Mouse (Mus musculus) C2C12 (cell line): ENCODE results near the gene Plce1. TPM values are rescaled to one million over a fixed set of nuclear protein-coding genes. Genes with fewer than 3 reads are reported as not detected.

Source experiments
- H3K27me3 ChIP-seq: one replicate; pipeline ENCODE4 v1.6.1; 2011; ENCODE audit not compliant: control insufficient read depth, insufficient read depth, insufficient read length
- H3K36me3 ChIP-seq: one replicate; pipeline ENCODE4 v1.6.1; 2011; ENCODE audit not compliant: control insufficient read depth, insufficient read depth
- H3K4me3 ChIP-seq: one replicate; pipeline ENCODE4 v1.5.1; 2011; ENCODE audit warnings: mild to moderate bottlenecking, control low read depth; ENCODE audit not compliant: poor library complexity, insufficient read depth, severe bottlenecking
- H3K79me2 ChIP-seq: one replicate; pipeline ENCODE4 v1.6.1; 2011; ENCODE audit not compliant: control insufficient read depth, insufficient read depth
- H3K79me3 ChIP-seq: one replicate; pipeline ENCODE4 v1.6.1; 2011; ENCODE audit warnings: low read depth, control low read depth
- H3ac ChIP-seq: one replicate; pipeline ENCODE3; 2011; ENCODE audit warnings: low read depth; ENCODE audit not compliant: control insufficient read depth, insufficient read length
- CEBPB ChIP-seq: IDR thresholded peaks from one replicate; pipeline ENCODE4 v1.6.1; 2011; ENCODE audit warnings: low read depth, mild to moderate bottlenecking, control low read depth, moderate library complexity
- CTCF ChIP-seq: IDR thresholded peaks from one replicate; pipeline ENCODE4 v1.5.1; 2011; ENCODE audit not compliant: control insufficient read depth, insufficient read depth, insufficient read length
- FOSL1 ChIP-seq: IDR thresholded peaks from one replicate; pipeline ENCODE4 v1.8.0; 2011; ENCODE audit warnings: mild to moderate bottlenecking, low read length; ENCODE audit not compliant: poor library complexity, insufficient read depth, severe bottlenecking
- MAX ChIP-seq: IDR thresholded peaks from one replicate; pipeline ENCODE4 v1.6.1; 2011; ENCODE audit warnings: mild to moderate bottlenecking, control low read depth
- MYOD1 ChIP-seq: IDR thresholded peaks from one replicate; pipeline ENCODE4 v1.6.1; 2011; ENCODE audit warnings: low read depth; ENCODE audit not compliant: control insufficient read depth, insufficient read length
- MYOG ChIP-seq: IDR thresholded peaks from one replicate; pipeline ENCODE4 v1.6.1; 2011; ENCODE audit not compliant: control insufficient read depth, insufficient read length; ENCODE audit errors: extremely low read depth
- USF1 ChIP-seq: IDR thresholded peaks from one replicate; pipeline ENCODE4 v1.6.1; 2011; ENCODE audit warnings: low read depth, mild to moderate bottlenecking, control low read depth, moderate library complexity
- polyA plus RNA-seq: library from polyadenylated mRNA; unstranded; fragments of >200 nt; fragmentation: generic; extraction: Trizol; gene quantifications from one replicate; pipeline ENCODE4 v1.2.1, GENCODE M21; 2012; ENCODE audit warnings: missing spikeins

Gene Plce1
- polyA plus RNA-seq, 1 experiment, result not detected

DNA sequence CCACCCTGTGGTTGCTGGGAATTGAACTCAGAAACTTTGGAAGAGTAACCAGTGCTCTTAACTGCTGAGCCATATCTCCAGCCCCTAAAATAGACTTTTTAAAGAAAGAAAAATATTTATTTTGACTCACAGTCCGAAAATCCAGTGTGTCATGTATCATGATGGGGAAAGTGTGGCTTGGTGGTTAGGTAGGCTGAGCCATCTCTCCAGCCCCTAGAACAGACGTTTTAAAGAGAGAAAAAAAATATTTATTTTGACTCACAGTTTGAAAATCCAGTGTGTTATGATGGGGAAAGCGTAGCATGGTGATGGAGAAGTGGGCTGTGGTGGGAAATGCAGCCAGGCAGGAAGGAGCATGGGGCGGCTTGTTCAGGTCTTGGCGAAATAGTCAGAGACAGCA, 126.3 kb downstream of the Plce1 start:
- Histone ChIP-seq H3K36me3 (no peaks in the 10 kb centered on the region), H3ac (no peak overlapping the region), H3K27me3 (no peaks in the 10 kb centered on the region), H3K79me3 (no peaks in the 10 kb centered on the region), H3K79me2 (no peaks in the 10 kb centered on the region), H3K4me3 (no peak overlapping the region)
- TF ChIP-seq FOSL1 (peak; percentile 7), MAX (no peak)

DNA sequence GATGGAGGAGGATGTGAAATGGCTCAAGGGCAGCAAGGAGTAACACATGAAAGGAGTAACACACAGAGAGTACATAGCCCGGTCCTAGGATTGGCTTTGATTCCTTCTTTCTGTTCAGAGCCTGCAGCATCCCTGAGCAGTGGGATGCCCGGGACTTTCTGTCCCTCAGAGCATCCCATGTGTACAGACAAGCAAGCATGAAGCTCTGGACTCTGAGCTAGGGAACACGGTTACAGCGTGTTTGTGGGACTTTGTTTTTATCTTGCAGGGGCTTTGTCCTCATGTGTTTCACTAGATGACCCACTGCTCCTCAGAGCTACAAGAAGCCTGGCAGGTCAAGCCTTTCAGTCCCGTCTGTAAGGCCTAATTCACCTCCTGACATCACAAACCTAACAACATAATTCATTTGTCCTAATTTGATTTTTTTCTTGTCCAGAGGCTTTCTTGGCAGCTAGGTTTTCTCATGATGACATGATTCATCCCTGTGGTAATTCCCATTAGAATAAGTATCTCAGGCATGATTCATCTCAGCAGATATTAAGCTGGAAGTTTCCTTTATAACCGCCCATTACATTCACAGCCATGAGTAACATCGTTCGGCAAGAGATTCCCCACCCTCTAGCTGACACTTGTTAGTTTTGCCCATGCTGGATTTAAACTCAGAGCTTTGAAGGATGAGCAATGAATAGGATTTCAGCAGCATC, 128.2 kb downstream of the Plce1 start:
- Histone ChIP-seq H3K4me3 (no peak overlapping the region), H3K79me2 (no peaks in the 10 kb centered on the region), H3K27me3 (no peaks in the 10 kb centered on the region), H3ac (no peak overlapping the region), H3K36me3 (no peaks in the 10 kb centered on the region), H3K79me3 (no peaks in the 10 kb centered on the region)
- no peak for TF ChIP-seq USF1
- TF ChIP-seq MAX, result no peak
- TF ChIP-seq MYOG, result no peak
- TF ChIP-seq MYOD1, result no peak
- TF ChIP-seq FOSL1, result peak; percentile 62
- TF ChIP-seq CTCF, result no peak

DNA sequence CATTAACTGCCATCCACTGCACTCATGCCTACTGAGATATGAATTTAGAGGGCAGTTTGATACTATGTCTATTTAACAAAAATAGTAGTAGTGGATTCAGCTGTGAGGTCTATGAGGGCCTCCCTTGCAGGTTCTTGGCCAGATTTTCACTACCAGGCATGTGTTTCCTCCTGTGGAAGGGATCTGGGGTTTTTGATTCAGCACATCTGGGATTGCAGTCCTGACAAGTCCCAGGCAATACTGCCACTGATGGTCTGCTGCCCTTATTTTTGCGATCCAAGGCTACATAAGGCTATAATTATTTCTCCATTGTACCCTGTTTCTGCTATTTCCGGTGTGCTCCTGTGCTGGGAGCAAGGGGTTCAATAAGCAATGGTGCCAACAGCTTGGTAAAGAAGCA, 129.4 kb downstream of the Plce1 start:
- Histone ChIP-seq H3K79me2 (no peaks in the 10 kb centered on the region), H3K36me3 (no peaks in the 10 kb centered on the region)

DNA sequence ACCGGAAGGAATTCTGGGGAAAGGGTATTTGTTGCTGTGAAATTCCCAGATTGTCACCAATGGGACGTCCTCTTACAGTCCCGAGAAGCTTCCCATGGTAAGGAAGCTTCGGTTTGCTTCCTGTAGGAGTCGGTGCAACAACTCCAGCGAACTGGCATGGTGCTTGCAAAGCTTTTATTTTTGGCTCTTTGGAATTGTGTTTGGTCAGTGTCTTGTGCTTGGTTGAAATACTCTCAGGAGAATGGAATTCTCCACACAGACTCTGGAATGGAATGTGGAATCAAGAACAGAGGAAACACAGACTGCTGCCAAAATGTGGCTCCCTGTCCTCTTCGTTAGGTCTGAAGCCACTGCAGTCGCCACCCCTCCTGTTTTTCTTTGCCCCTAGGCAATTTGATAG, 129.9 kb downstream of the Plce1 start:
- TF ChIP-seq MAX (no peak), USF1 (no peak), CEBPB (no peak), CTCF (no peak), FOSL1 (no peak), MYOD1 (no peak), MYOG (no peak)
- Histone ChIP-seq H3K4me3 (no peak overlapping the region), H3ac (no peak overlapping the region), H3K27me3 (no peaks in the 10 kb centered on the region), H3K79me3 (no peaks in the 10 kb centered on the region), H3K36me3 (no peaks in the 10 kb centered on the region), H3K79me2 (no peaks in the 10 kb centered on the region)

More for the DNA sequence above, 129.4 kb downstream of the Plce1 start:
- no peak overlapping the region for H3K4me3 ChIP-seq
- no peaks in the 10 kb centered on the region for H3K79me3 ChIP-seq
- no peak for TF ChIP-seq CEBPB
- no peak for TF ChIP-seq MAX
- TF ChIP-seq MYOG, result no peak
- no peak for TF ChIP-seq CTCF
- TF ChIP-seq USF1, result no peak
- no peak for TF ChIP-seq MYOD1
- no peak for TF ChIP-seq FOSL1
- H3K27me3 ChIP-seq, result no peaks in the 10 kb centered on the region
- no peak overlapping the region for H3ac ChIP-seq

DNA sequence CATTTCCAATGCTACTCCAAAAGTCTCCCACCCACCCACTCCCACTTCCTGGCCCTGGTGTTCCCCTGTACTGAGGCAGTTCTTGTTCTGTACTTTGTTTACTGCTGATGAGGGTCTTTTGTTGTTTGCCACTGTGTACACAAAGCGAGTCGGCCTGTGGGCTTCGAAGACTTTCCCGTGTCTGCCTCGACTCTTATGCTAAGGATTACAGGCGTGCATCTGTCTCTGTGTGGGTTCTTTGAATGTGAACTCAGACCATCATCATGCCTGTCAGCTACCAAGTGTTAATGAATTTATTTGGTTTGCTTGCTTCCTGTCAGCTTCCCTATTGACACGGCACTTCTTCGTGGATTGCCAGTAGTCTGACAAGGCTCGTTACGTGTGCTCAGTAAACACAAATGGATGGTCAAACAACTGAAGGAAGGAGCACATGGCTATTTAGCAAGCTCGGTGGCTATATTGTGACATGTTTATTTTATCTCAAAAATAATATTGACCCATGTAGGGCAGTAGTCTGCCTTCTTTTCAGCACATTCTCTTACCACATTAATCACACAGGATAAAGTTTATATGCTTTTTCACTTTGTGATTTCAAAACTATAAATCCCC, 133.3 kb downstream of the Plce1 start:
- H3K36me3 ChIP-seq, result no peaks in the 10 kb centered on the region
- H3ac ChIP-seq, result no peak overlapping the region
- H3K27me3 ChIP-seq, result no peaks in the 10 kb centered on the region
- TF ChIP-seq CTCF (no peak), USF1 (no peak), MYOG (no peak), CEBPB (no peak), MAX (no peak), FOSL1 (no peak)
- H3K79me2 ChIP-seq, result no peaks in the 10 kb centered on the region
- no peak overlapping the region for H3K4me3 ChIP-seq
- H3K79me3 ChIP-seq, result no peaks in the 10 kb centered on the region

DNA sequence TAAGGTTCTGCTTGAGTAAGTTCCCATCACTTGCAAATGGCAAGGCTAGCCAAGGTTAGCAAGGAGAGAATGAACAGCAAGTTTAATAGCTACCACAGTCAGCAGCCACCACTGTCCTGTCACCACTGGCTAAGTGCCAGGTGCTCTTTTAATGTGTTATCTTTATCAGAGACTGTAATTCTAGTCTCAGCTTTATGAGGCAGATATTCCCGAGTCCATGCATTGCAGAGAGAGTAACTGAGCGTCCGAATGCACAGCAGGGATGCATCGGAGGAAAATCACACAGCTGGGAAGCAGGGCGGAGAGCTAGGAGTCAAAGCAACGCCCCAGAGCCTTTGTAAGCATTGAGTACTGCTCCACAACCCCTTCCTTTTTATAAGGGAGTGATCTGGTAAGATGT, 134.4 kb downstream of the Plce1 start:
- Histone ChIP-seq H3K36me3 (no peaks in the 10 kb centered on the region), H3ac (no peak overlapping the region), H3K79me2 (no peaks in the 10 kb centered on the region), H3K79me3 (no peaks in the 10 kb centered on the region), H3K4me3 (no peak overlapping the region), H3K27me3 (no peaks in the 10 kb centered on the region)
- no peak for TF ChIP-seq MAX
- no peak for TF ChIP-seq CTCF
- no peak for TF ChIP-seq USF1
- TF ChIP-seq FOSL1, result no peak
- no peak for TF ChIP-seq CEBPB
- no peak for TF ChIP-seq MYOG
- TF ChIP-seq MYOD1, result no peak
